Mouse (Mus musculus) CD4-positive, CD25-positive, alpha-beta regulatory T cell, adult 4 months (primary cell): ENCODE results near the gene Olfr214. TPM values are rescaled to one million over a fixed set of nuclear protein-coding genes. Genes with fewer than 3 reads are reported as not detected.
"Not testable (repeated sequence)": the region's sequence is repeated elsewhere in the genome, so short reads cannot be mapped to it uniquely, and the experiment has no call there.

ENCODE experiments used
- ATAC-seq: one replicate; pipeline ENCODE4 v1.8.0; 2017
- polyA plus RNA-seq, 2 experiments: library from polyadenylated mRNA; unstranded; fragments of 100-300 nt; shearing (Covaris generic); gene quantifications; one replicate each; pipeline ENCODE4 v1.2.1; 2017

Gene Olfr214
- not detected for polyA plus RNA-seq

DNA sequence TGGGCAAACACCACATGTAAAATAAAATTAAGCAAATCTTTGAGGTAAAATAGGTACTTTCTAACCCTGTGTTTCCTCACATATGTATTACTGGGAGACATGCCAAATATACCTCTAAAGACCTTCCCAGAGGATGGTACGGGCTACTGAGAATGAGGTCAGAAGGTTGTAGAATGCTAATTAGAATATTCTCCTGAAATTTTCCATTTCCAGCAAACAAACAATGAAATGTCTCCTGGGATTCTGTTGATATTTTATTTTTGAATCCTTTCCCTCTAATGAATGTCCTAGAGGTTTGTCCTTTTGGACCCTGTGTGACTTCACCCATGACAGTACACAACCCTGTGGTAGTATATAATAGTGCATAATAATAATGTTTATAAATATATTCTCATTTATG lies at the start of gene Olfr214:
Gene Olfr214, plus strand, starts transcription at position 301 of the 400 bp plus-strand sequence.
- ATAC-seq: no peak

DNA sequence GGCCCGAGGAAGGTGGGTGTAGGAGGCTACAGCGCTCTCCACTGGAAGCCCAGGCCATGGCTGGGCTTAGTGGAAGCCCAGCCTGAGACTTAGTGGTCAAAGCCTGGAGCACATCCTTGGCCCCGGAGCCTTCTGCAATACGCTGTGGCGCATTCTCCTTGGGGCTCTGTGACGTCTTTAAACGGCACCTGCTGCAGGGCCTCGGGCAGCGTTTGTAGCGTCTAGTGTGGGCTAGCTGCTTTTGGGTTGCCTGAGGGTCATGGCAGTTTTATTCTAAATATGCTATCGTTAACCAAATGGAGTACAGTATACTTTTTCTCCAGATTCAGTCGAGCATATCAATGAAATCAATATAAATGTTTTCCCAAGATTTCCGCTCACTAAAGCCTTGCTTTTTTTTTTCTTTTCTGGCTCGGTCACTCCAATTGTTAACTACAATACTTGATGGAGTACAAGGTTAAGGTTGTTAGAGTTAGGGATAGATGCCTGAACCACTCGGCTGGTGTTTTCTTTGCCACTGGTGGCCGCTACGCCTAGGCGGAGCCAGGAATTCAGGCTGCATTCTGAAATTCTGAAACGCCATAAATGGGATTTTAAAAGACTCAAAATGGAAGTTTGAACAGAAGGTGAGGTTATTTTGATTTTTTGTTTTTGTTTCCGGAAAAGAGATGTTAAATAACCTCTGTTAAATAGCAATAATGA lies 47.6 kb upstream of the Olfr214 start, which contains the start of gene Olfr212:
Gene Olfr212, plus strand, starts transcription at position 215 of the 702 bp plus-strand sequence.
- ATAC-seq: not testable (repeated sequence)

DNA sequence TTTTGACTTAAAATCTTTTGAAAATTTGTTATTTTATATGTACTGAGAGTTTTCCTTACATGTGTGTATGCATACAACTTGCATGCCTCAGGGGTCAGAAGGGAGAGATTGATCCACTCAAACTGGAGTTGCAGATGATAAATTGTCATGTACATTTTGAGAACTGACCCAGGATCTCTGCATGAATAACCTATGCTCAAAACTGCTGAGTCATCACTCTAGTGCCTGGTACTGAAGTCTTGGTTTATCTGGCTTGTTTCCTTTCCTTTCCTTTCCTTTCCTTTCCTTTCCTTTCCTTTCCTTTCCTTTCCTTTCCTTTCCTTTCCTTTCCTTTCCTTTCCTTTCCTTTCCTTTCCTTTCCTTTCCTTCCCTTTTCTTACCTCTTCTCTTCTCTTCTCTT lies 39.2 kb upstream of the Olfr214 start:
- no peak for ATAC-seq

DNA sequence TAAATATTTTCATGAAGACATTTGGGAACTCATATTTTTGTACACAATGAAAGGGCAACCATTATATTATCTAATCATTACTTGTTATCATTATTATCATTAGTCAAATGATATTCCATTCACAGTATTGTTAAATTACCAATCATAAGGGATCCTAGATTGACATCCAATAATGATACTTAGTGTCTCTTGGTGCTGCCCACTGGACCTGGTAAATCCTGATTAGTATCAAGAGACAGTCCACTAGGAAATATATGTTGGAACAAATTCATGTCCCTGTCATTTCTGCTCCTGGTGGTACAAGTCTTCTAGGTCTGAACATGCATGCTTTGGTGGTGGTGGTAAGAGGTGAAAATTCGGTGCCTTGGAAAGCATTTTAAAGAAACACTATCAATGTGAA lies 15.9 kb upstream of the Olfr214 start, which contains the start of gene Olfr213:
Gene Olfr213, plus strand, starts transcription at position 301 of the 400 bp plus-strand sequence.
- no peak for ATAC-seq

DNA sequence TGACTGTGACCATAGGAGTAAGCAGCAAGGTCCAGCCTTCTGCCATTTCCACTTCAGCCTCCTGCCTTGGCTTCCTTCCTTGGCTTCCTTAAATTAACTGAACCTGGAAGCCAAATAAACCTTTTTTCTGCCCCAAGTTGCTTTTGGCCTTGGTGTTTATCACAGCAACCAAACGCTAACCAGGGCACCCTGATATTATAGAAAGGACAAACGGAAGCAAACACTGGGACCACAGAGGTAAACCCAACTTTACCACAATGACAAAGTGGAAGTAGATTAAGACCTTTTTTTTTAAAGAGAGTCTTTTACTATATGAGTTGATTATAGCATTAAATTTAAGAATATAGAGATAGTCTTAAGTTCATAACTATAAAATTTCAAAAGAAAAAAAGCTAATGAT lies 11.5 kb upstream of the Olfr214 start:
- ATAC-seq: no peak

DNA sequence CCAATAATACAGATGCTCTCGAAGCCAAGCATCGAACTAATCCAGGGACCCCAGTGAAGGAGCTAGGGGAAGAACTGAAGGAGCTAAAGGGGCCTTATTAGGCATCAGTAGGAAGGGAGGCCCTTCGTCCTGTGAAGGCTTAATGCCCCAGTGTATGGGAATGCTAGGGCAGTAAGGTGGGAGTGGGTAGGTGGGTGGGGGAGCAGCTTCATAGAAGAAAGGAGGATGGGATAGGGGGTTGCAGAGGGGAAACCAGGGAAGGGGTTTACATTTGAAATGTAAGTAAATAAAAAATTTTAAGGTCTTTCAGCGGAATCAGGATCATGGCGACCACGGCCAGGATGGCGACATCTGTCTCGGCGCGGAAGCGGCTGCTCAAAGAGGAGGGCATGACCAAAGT lies 3.2 kb upstream of the Olfr214 start, which contains the start of gene Gm5580:
Gene Gm5580, plus strand, starts transcription at position 301 of the 400 bp plus-strand sequence.
- ATAC-seq: not testable (repeated sequence)

DNA sequence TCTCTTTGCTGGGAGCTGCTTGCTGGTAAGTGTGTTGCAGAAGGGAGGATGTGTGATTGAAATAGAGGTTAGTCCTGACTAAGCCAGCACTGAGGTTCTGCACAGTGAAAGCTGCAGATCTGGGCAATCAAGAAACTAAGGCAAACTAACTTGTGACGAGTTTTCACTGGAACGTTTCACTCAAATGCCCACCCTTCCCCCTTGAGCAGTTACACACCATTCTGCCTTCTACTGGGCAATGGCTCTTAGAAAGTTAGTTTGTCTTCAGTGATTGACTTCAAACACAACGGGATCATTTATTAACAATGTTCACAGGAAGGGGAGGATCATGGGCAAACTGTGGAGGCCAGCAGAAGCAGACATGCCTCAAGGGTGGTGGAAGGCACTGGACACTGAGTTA lies 917 bp downstream of the Olfr214 start:
- no peak for ATAC-seq

DNA sequence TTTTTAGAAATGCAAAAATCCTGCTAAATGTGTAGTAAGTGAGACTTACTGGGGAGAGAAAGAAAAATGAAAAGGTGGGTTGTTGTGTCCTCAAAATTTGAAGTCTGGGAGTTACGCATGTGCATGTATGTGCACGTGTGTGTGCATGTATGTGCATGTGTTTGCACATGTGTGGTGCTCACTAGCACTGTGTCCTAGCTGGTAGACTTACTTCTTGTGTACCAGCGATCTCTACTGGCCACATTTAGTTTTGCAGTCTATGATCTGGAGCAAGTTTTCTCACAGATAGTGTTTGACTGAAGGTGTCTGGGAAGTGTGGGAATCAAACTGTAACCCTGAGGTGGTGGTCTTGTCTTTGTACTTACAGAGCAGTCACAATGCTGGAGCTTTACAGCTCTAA lies 15.8 kb downstream of the Olfr214 start:
- no peak for ATAC-seq

DNA sequence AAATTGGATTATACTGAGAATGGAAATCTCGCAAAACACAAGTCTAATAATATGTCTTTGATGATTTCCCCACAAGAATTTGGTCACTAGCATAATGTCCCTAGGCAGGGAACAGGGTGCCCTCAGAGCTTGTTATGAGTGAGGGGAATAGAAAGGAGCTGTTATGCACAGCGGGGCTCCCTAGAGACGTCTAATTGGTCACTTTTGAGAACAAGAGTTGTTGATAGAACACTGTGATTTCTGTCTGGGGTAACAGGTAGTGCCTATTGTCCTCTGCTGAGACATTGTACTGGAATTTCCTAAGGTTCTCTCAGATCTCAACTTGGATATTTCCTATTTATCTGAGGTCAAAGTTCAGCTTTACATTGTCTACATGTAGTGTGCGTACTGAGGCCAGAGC lies 30.1 kb downstream of the Olfr214 start, which contains the start of gene Olfr215:
Gene Olfr215, minus strand, starts transcription at position 101 of the 400 bp plus-strand sequence.
- ATAC-seq: no peak

DNA sequence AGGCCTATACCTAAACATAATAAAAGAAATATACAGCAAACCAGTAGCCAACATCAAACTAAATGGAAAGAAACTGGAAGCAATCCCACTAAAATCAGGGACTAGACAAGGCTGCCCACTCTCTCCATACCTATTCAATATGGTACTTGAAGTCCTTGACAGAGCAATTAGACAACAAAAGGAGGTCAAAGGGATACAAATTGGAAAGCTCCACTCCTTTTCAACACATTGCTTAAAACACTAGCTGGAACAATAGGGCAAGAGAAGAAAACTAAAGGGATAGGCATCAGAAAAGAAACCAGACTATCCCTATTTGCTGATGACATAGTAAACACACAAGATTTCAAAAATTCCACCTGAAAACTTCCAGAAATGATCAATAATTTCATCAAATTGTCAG lies 46.9 kb downstream of the Olfr214 start:
- ATAC-seq: not testable (repeated sequence)

DNA sequence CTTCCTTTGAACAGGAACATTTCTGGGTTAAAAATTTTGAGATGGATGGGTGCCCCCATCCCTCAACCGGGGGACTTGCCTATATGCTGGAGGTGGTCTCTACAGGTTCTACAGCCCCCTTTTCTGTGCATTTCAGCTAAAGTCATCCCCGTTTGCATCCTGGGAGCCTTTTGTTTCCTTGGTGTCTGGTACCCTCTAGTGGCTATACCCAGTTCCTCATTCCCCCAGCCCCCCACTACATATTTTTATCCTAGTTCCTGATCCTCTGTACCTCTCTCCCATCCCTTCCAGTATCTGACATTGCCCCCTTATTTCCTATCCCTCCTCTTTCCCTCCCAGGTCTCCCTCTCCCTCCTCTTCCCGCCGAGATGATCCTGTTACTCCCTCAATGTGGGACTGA lies 53.2 kb downstream of the Olfr214 start:
- ATAC-seq: no peak

Other genes with a start within 250 kb of the Olfr214 start
- under 1 TPM; 0.40 to 0.86 TPM for gene March8, start 216.2 kb upstream of the Olfr214 start, polyA plus RNA-seq
- gene Alox5, start 93.1 kb upstream of the Olfr214 start, polyA plus RNA-seq: not detected
- gene Olfr211, start 65.1 kb upstream of the Olfr214 start, polyA plus RNA-seq: not detected
- not detected for gene Olfr212, start 47.7 kb upstream of the Olfr214 start, polyA plus RNA-seq
- not detected for gene Olfr213, start 15.8 kb upstream of the Olfr214 start, polyA plus RNA-seq
- gene Gm5580, start 3.1 kb upstream of the Olfr214 start, polyA plus RNA-seq: under 1 TPM in 1 of 2 experiments, not detected in 1; 0.77 TPM
- gene Olfr215, start 30.0 kb downstream of the Olfr214 start, polyA plus RNA-seq: not detected
- gene Zfp422, start 74.8 kb downstream of the Olfr214 start, polyA plus RNA-seq: 10 to 100 TPM; 24.6 to 27.0 TPM
- not detected for gene Depp1, start 96.4 kb downstream of the Olfr214 start, polyA plus RNA-seq
- 1 to 10 TPM; 3.2 to 5.1 TPM for gene Rassf4, start 119.7 kb downstream of the Olfr214 start, polyA plus RNA-seq
- under 1 TPM; 0.04 to 0.05 TPM for gene Tmem72, start 162.7 kb downstream of the Olfr214 start, polyA plus RNA-seq